ENCODE assay signal across 9 mouse cellular contexts in the genomic region with DNA sequence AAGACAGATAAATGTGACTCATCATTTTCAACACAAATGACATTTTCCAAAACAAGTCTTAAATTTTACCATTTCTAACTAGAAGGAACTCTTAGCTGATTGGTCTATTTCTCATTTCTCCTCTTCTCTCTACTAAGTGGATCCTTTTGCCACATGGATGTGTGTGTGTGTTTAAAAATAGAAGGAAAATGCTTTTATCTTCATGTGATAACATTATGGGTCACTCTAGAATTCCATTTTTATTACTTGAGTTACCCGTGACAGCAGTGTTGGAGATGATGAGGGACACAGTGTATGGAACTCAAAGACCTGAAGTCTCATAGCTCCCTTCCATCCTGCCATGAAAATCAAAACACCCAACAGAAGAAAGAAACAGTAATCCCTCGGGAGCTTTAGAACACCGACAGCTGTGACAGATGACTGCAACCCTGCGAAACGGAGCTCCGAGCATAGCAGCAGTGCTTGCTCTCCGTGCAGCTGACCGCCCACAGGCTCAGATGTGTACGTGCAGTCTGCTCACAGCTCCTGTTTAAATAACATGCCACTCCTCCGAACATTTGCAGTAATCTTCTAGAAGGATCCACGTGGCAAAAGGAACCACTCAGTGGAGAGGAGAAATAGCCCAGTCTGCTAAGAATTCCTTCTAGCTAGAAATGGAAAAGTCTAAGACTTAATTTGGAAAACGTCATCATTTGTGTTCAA. TPM values are rescaled to one million over a fixed set of nuclear protein-coding genes. Genes with fewer than 3 reads are reported as not detected.
A peak's percentile ranks its signal among the peaks of the same experiment; 100 is the strongest.
DNase-seq lines count a peak whose midpoint lies in the region; ATAC-seq lines count a peak whose summit lies in the region.
"Had no signal": no experiment of that assay in that cellular context is flagged by ENCODE, and none has a peak within 500 bp of the region (broad histone marks: within the 10 kb centered on the region; RNA-seq: fewer than 3 reads in every experiment).

No protein-coding gene starts in this region.

- H3K36me3 ChIP-seq in neural tube, embryonic 13.5 days: no peaks in the 10 kb centered on the region

- no peaks in the 10 kb centered on the region for H3K9me3 ChIP-seq in neural tube, embryonic 13.5 days

- peak overlapping the region; percentile 36 for H3K4me2 ChIP-seq in neural tube, embryonic 13.5 days

- H3K4me1 ChIP-seq in neural tube, embryonic 13.5 days (replicated peaks): peaks cover 14% of the 10 kb centered on the region

- WGBS in neural tube, embryonic 13.5 days: 13% methylated on average over 12 of the region's 12 CpGs

- peak; percentile 91 for ATAC-seq in neural tube, embryonic 13.5 days (ENCODE audit: low read depth)
- no peak for ATAC-seq in inflammation-experienced regulatory T-cells, adult 6 months
- ATAC-seq in erythroblast, adult 5-6 weeks (replicated peaks; ENCODE audit: low FRiP score, poor library complexity, severe bottlenecking): no peak

- H3K27me3 ChIP-seq in neural tube, embryonic 13.5 days: no peaks in the 10 kb centered on the region

- no peak overlapping the region for H3K4me3 ChIP-seq in neural tube, embryonic 13.5 days

- no peak overlapping the region for H3K9ac ChIP-seq in neural tube, embryonic 13.5 days

- H3K27ac ChIP-seq in neural tube, embryonic 13.5 days (replicated peaks): no peak overlapping the region

- peak; percentile 67 for DNase-seq in right cerebral cortex, adult 18-20 months
- no peak for DNase-seq in right cerebral cortex, postnatal 4 days
- DNase-seq in forelimb bud, embryonic 11.5 days (ENCODE audit: low read depth, low spot score): peak; percentile 54
- peak; percentile 18 to 45 for DNase-seq in left cerebral cortex, adult 18-20 months (ENCODE audit: low spot score in 2 of 2)
- no peak for DNase-seq in cerebellum, postnatal 25 days

RNA-seq across cellular contexts. Expression of gene Best3, which starts 27.7 kb away (rescaled TPM):
- total RNA-seq in left cerebral cortex, adult 18-20 months (2021): under 1 TPM; 0.19 to 0.26 TPM
- polyA plus RNA-seq in neural tube, embryonic 13.5 days (2015; fragmentation: Nextera tagmentation; extraction: Ambion mirVana): 0.34 TPM in 1 of 2 replicates, not detected in the other
- not detected for polyA plus RNA-seq in inflammation-experienced regulatory T-cells, adult 6 months (2017; shearing (Covaris generic))
- total RNA-seq in erythroblast, adult 5-6 weeks (2015; ENCODE audit: low replicate concordance): not detected in 2 replicates
- total RNA-seq in erythroblast, adult 5-6 weeks (2017; ENCODE audit: low replicate concordance): not detected in 2 replicates
- total RNA-seq: neutrophil, adult 5-6 weeks had no signal

RNA-seq across cellular contexts. Expression of gene Lrrc10, which starts 31.3 kb away (rescaled TPM):
- not detected for total RNA-seq in left cerebral cortex, adult 18-20 months (2021)
- polyA plus RNA-seq in neural tube, embryonic 13.5 days (2015; fragmentation: Nextera tagmentation; extraction: Ambion mirVana): not detected in 2 replicates
- not detected for polyA plus RNA-seq in inflammation-experienced regulatory T-cells, adult 6 months (2017; shearing (Covaris generic))
- not detected in 2 replicates for total RNA-seq in erythroblast, adult 5-6 weeks (2015; ENCODE audit: low replicate concordance)
- not detected in 2 replicates for total RNA-seq in erythroblast, adult 5-6 weeks (2017; ENCODE audit: low replicate concordance)
- total RNA-seq: neutrophil, adult 5-6 weeks had no signal

RNA-seq across cellular contexts. Expression of gene Gm10271, which starts 41.4 kb away (rescaled TPM):
- total RNA-seq in left cerebral cortex, adult 18-20 months (2021): not detected
- not detected in 2 replicates for polyA plus RNA-seq in neural tube, embryonic 13.5 days (2015; fragmentation: Nextera tagmentation; extraction: Ambion mirVana)
- not detected for polyA plus RNA-seq in inflammation-experienced regulatory T-cells, adult 6 months (2017; shearing (Covaris generic))
- not detected in 2 replicates for total RNA-seq in erythroblast, adult 5-6 weeks (2015; ENCODE audit: low replicate concordance)
- not detected in 2 replicates for total RNA-seq in erythroblast, adult 5-6 weeks (2017; ENCODE audit: low replicate concordance)
- total RNA-seq: neutrophil, adult 5-6 weeks had no signal

RNA-seq across cellular contexts. Expression of gene Cct2, which starts 49.8 kb away (rescaled TPM):
- 100 to 1,000 TPM; 158 to 165 TPM for total RNA-seq in left cerebral cortex, adult 18-20 months (2021)
- 279 and 303 TPM in 2 replicates for polyA plus RNA-seq in neural tube, embryonic 13.5 days (2015; fragmentation: Nextera tagmentation; extraction: Ambion mirVana)
- 100 to 1,000 TPM; 184 to 248 (median 228) TPM for polyA plus RNA-seq in inflammation-experienced regulatory T-cells, adult 6 months (2017; shearing (Covaris generic))
- total RNA-seq in erythroblast, adult 5-6 weeks (2015; ENCODE audit: low replicate concordance): 144 and 179 TPM in 2 replicates
- 79.9 and 94.5 TPM in 2 replicates for total RNA-seq in erythroblast, adult 5-6 weeks (2017; ENCODE audit: low replicate concordance)

Comparison
In these comparisons a context has a peak if more than half of its experiments do, and no peak if none do; other contexts are left out.
1. DNase-seq: peak in right cerebral cortex, adult 18-20 months (single experiment), forelimb bud, embryonic 11.5 days (single experiment) and left cerebral cortex, adult 18-20 months (2 of 2); none in right cerebral cortex, postnatal 4 days (single experiment) and cerebellum, postnatal 25 days (0 of 2).